Mouse (Mus musculus) limb, embryonic 13.5 days (tissue): ENCODE results near the gene Sgms1. TPM values are rescaled to one million over a fixed set of nuclear protein-coding genes. Genes with fewer than 3 reads are reported as not detected.

Experiments
- ATAC-seq: fragments of 200-750 bp; cut with Nextera tagmentation; 2 replicates; pipeline ENCODE4 v1.8.0; 2017; ENCODE audit warnings: low read depth, moderate number of reproducible peaks, moderate TSS enrichment; ENCODE audit not compliant: low FRiP score
- H3K27ac ChIP-seq: fragments of 300-500 bp; sonication (generic); 2 replicates; pipeline ENCODE4 v1.5.1; 2015; ENCODE audit warnings: inconsistent platforms, mild to moderate bottlenecking, moderate library complexity
- H3K27me3 ChIP-seq: fragments of 300-500 bp; sonication (generic); 2 replicates; pipeline ENCODE4 v1.6.1; 2015; ENCODE audit warnings: mild to moderate bottlenecking, inconsistent platforms
- H3K36me3 ChIP-seq: fragments of 300-500 bp; sonication (generic); 2 replicates; pipeline ENCODE4 v1.6.1; 2015; ENCODE audit warnings: inconsistent platforms, mild to moderate bottlenecking, moderate library complexity
- H3K4me1 ChIP-seq: fragments of 300-500 bp; sonication (generic); 2 replicates; pipeline ENCODE4 v1.6.1; 2015; ENCODE audit warnings: inconsistent platforms
- H3K4me2 ChIP-seq: fragments of 300-500 bp; sonication (generic); replicated peaks from 2 replicates; pipeline ENCODE4 v1.6.1; 2015; ENCODE audit warnings: inconsistent platforms, mild to moderate bottlenecking, moderate library complexity
- H3K4me3 ChIP-seq: fragments of 300-500 bp; sonication (generic); 2 replicates; pipeline ENCODE4 v1.5.1; 2015; ENCODE audit warnings: moderate library complexity, mild to moderate bottlenecking, inconsistent platforms
- H3K9ac ChIP-seq: fragments of 300-500 bp; sonication (generic); 2 replicates; pipeline ENCODE4 v1.6.1; 2015; ENCODE audit warnings: mild to moderate bottlenecking, inconsistent platforms
- H3K9me3 ChIP-seq: fragments of 300-500 bp; sonication (generic); 2 replicates; pipeline ENCODE4 v1.6.1; 2016; ENCODE audit warnings: inconsistent platforms
- WGBS: fragments of 180-500 bp; shearing (Covaris S2); methylation state at CpG from one replicate; pipeline ENCODE4 v1.1.7; 2015; 5-methylcytosine and 5-hydroxymethylcytosine counted together
- polyA plus RNA-seq: library from polyadenylated mRNA; unstranded; fragments of >200 nt; fragmentation: Nextera tagmentation; extraction: Ambion mirVana; gene quantifications from 2 replicates; pipeline ENCODE4 v1.2.1, GENCODE M21; 2015

The Sgms1 gene
- polyA plus RNA-seq, 1 experiment from 2014 or later, result 31.2 TPM

- Histone ChIP-seq H3K9me3 (no peaks in the 10 kb centered on the region), H3K4me3 (no peak overlapping the region), H3K9ac (no peak overlapping the region), H3K27ac (no peak overlapping the region), H3K4me2 (no peak overlapping the region), H3K36me3 (no peaks in the 10 kb centered on the region), H3K27me3 (no peaks in the 10 kb centered on the region), H3K4me1 (peaks cover 23% of the 10 kb centered on the region)
- no peak for ATAC-seq
- WGBS, result 47% methylated on average over 6 of the region's 6 CpGs
Measured at GRCm38 (mm10) chr19:32255429-32256185, 133.9 kb downstream of the Sgms1 start.

DNA sequence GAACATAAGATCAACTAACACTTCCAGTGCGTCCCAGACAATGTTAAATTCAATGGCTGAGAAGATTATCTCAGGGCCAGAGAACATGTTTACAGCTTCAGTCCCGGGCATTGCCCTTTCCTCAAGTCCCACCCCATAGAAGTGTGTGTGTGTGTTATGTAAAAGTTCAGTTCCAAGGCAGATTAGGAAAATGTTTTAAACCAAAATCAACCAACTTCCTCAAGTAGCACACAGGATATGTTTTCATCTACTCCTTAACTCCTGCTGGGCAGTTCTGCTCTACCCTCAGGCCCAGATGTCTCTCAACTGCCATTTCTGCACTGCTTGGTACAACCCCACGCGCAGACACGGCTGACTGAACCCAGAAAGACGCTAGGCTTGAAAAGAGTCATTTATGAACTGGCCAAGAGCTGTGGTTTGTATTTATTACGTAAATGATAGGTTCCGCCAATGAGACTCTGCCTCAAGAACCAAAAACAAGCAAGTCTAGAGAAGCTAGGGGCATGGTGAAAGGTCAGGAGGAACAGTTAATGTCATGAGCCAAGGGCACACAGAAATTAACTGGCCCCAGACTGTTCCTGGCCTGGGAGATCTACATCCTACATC lies 134.7 kb downstream of the Sgms1 start:
- Histone ChIP-seq H3K9ac (no peak overlapping the region), H3K36me3 (no peaks in the 10 kb centered on the region), H3K4me2 (no peak overlapping the region), H3K4me1 (peaks cover 23% of the 10 kb centered on the region), H3K27me3 (no peaks in the 10 kb centered on the region), H3K27ac (no peak overlapping the region), H3K9me3 (no peaks in the 10 kb centered on the region), H3K4me3 (no peak overlapping the region)
- no peak for ATAC-seq
- WGBS, result 53% methylated on average over 8 of the region's 8 CpGs

- no peaks in the 10 kb centered on the region for H3K9me3 ChIP-seq
- ATAC-seq, result no peak
- no peaks in the 10 kb centered on the region for H3K27me3 ChIP-seq
- peaks cover 23% of the 10 kb centered on the region for H3K4me1 ChIP-seq
- H3K9ac ChIP-seq, result no peak overlapping the region
- H3K36me3 ChIP-seq, result no peaks in the 10 kb centered on the region
- H3K27ac ChIP-seq, result no peak overlapping the region
- H3K4me2 ChIP-seq, result no peak overlapping the region
- WGBS, result 85% methylated on average over 2 of the region's 2 CpGs
- H3K4me3 ChIP-seq, result no peak overlapping the region
Measured at GRCm38 (mm10) chr19:32254204-32254603, 135.3 kb downstream of the Sgms1 start.

GRCm38 (mm10) chr19:32252987-32253386 lies 136.5 kb downstream of the Sgms1 start:
- whole genome bisulfite sequencing, result 86% methylated on average over 7 of the region's 7 CpGs
- no peaks in the 10 kb centered on the region for H3K9me3 ChIP-seq

GRCm38 (mm10) chr19:32252451-32252850 lies 137.1 kb downstream of the Sgms1 start:
- Histone ChIP-seq H3K9ac (no peak overlapping the region), H3K4me1 (peaks cover 23% of the 10 kb centered on the region), H3K9me3 (no peaks in the 10 kb centered on the region), H3K36me3 (no peaks in the 10 kb centered on the region), H3K27ac (no peak overlapping the region), H3K27me3 (no peaks in the 10 kb centered on the region), H3K4me3 (no peak overlapping the region), H3K4me2 (no peak overlapping the region)
- WGBS, result 71% methylated on average over 3 of the region's 3 CpGs
- no peak for ATAC-seq

More at GRCm38 (mm10) chr19:32252987-32253386, 136.5 kb downstream of the Sgms1 start:
- H3K27ac ChIP-seq, result no peak overlapping the region
- H3K27me3 ChIP-seq, result no peaks in the 10 kb centered on the region
- H3K36me3 ChIP-seq, result no peaks in the 10 kb centered on the region
- no peak overlapping the region for H3K9ac ChIP-seq
- no peak overlapping the region for H3K4me3 ChIP-seq
- no peak overlapping the region for H3K4me2 ChIP-seq
- peaks cover 23% of the 10 kb centered on the region for H3K4me1 ChIP-seq
- ATAC-seq, result no peak

- no peak for ATAC-seq
- no peak overlapping the region for H3K9ac ChIP-seq
- 0 out of 2 replicates have a peak, but pooled peaks cover 7% of the 10 kb centered on the region for H3K4me1 ChIP-seq
- no peak overlapping the region for H3K27ac ChIP-seq
- no peaks in the 10 kb centered on the region for H3K27me3 ChIP-seq
- H3K9me3 ChIP-seq, result no peaks in the 10 kb centered on the region
- WGBS, result 87% methylated on average over 5 of the region's 5 CpGs
- H3K4me3 ChIP-seq, result no peak overlapping the region
- H3K4me2 ChIP-seq, result no peak overlapping the region
- no peaks in the 10 kb centered on the region for H3K36me3 ChIP-seq
Measured at GRCm38 (mm10) chr19:32249181-32250130, 140.1 kb downstream of the Sgms1 start.

DNA sequence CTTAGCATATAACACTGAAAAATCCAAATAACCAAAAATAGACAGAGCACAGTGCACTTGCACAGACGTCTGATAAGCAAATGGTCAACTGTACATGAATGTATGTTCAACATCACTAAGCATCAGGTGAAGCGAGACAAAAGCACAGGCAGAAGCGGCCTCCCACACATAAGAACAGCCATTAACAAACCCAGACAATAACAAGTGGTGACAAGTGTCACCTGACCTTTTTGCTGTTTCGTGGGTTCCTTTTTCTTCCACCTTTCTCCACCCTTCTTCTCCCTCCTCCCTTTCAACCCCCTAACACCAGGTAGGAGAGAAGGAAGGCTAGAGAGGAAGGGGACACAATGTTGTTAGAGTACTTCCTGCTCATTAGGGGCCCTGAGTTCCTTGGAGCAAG lies 144.6 kb downstream of the Sgms1 start:
- H3K9ac ChIP-seq, result no peak overlapping the region
- peaks cover 9% of the 10 kb centered on the region; the same call in 1 of the 2 replicates for H3K4me1 ChIP-seq
- no peaks in the 10 kb centered on the region for H3K36me3 ChIP-seq
- no peak overlapping the region for H3K27ac ChIP-seq
- H3K9me3 ChIP-seq, result no peaks in the 10 kb centered on the region
- 81% methylated on average over 4 of the region's 4 CpGs for WGBS
- no peaks in the 10 kb centered on the region for H3K27me3 ChIP-seq
- H3K4me3 ChIP-seq, result no peak overlapping the region
- H3K4me2 ChIP-seq, result no peak overlapping the region
- no peak for ATAC-seq

- no peak for ATAC-seq
- Histone ChIP-seq H3K4me1 (peaks cover 9% of the 10 kb centered on the region), H3K27me3 (no peaks in the 10 kb centered on the region), H3K4me3 (no peak overlapping the region), H3K4me2 (no peak overlapping the region), H3K9ac (no peak overlapping the region), H3K27ac (no peak overlapping the region), H3K36me3 (no peaks in the 10 kb centered on the region), H3K9me3 (no peaks in the 10 kb centered on the region)
- 90% methylated on average over 9 of the region's 9 CpGs for WGBS
Measured at GRCm38 (mm10) chr19:32243246-32243645, 146.3 kb downstream of the Sgms1 start.

DNA sequence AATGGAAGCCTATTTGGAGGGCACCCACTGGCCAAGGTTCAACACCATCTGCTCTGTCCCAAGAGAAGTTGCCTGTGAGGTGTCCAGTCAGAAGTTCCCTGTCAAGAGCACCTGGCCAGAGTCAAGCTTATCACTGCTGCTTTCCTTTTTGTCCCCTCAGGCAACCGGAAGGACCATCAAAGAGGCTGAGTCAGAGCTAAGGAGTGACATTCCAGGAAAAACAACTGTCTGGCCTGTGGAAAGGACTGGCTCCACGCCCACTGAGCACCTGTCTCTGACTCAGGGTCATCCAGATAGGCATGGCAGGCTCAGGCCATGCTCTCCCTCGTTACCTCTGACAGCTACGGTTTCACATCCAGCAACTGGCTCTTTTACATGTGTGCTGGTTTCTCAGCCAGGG lies 147.4 kb downstream of the Sgms1 start:
- no peaks in the 10 kb centered on the region for H3K36me3 ChIP-seq
- no peak overlapping the region for H3K9ac ChIP-seq
- H3K4me1 ChIP-seq, result peaks cover 15% of the 10 kb centered on the region
- H3K27ac ChIP-seq, result no peak overlapping the region
- H3K9me3 ChIP-seq, result no peaks in the 10 kb centered on the region
- no peaks in the 10 kb centered on the region for H3K27me3 ChIP-seq
- H3K4me2 ChIP-seq, result no peak overlapping the region
- 67% methylated on average over 4 of the region's 4 CpGs for WGBS
- ATAC-seq, result no peak
- H3K4me3 ChIP-seq, result no peak overlapping the region

DNA sequence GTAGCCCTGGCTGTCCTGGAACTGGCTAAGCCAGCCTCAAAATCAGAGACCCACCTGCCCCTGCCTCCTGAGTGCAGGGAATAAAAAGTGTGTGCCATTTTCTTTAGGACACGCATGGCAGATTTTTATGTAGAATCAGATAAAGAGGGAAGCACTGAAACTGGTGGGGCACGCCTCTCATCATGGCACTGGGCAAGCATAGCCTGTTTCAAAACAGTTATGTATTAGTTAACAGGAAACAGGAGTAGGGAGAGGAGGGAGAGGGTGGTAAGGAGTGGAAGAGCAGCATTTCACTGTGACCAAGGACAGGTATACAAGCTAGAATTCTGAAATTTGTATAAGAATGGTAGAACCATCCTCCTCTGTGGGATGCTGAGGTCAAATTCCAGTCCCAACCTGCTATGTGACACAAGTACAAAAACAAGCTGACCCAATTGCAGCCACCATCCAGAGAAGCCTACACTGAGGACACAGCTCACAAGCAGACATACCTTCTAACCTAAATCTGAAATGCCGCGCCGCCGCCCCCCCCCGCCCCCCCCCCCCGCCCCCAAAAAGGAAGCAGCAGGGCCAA lies 149.0 kb downstream of the Sgms1 start:
- WGBS, result 73% methylated on average over 8 of the region's 8 CpGs
- Histone ChIP-seq H3K9ac (no peak overlapping the region), H3K4me2 (no peak overlapping the region), H3K4me3 (no peak overlapping the region), H3K4me1 (peaks cover 17% of the 10 kb centered on the region), H3K9me3 (no peaks in the 10 kb centered on the region), H3K36me3 (no peaks in the 10 kb centered on the region), H3K27me3 (no peaks in the 10 kb centered on the region), H3K27ac (no peak overlapping the region)
- ATAC-seq, result no peak

DNA sequence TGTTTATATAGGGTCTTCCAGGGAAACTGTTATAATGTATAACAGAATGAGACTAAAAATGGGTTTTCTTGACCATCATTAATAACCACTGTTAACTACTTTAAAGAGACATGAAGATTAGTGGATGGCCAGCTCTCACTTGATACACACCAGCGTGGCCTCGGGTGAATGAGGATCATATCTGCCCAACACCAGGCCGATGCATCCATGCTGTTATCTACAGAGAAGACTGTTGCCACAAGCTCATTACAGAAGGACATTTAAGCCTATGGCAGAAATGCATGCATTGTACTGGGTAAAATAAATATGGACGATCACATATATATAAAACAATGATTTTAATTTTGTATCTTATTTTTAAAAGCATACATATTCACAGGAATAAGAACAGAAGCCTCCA lies 149.6 kb downstream of the Sgms1 start:
- H3K27ac ChIP-seq, result no peak overlapping the region
- H3K36me3 ChIP-seq, result no peaks in the 10 kb centered on the region
- no peak overlapping the region for H3K4me3 ChIP-seq
- no peak for ATAC-seq
- 90% methylated on average over 4 of the region's 4 CpGs for WGBS
- H3K4me1 ChIP-seq, result peaks cover 23% of the 10 kb centered on the region
- H3K9ac ChIP-seq, result no peak overlapping the region
- no peaks in the 10 kb centered on the region for H3K27me3 ChIP-seq
- H3K4me2 ChIP-seq, result no peak overlapping the region
- H3K9me3 ChIP-seq, result no peaks in the 10 kb centered on the region

DNA sequence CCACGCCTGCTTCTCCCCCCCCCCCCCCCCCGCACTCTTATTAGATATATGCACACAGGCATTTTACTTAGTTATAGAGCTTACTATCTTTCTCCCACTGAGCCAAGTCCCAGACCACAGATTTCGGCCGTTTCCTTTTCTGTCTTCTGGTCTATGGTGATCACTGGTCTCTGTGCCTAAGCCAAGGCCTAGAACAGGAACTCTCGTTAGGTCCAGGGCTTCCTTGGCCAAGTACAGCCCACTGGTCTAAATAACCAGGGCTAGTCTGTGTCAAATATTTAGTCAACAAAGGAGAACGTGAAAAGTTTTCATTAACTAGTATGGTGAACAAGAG lies 150.1 kb downstream of the Sgms1 start:
- Histone ChIP-seq H3K9me3 (no peaks in the 10 kb centered on the region), H3K27me3 (no peaks in the 10 kb centered on the region), H3K36me3 (no peaks in the 10 kb centered on the region), H3K9ac (no peak overlapping the region), H3K27ac (no peak overlapping the region), H3K4me1 (peaks cover 28% of the 10 kb centered on the region), H3K4me2 (no peak overlapping the region), H3K4me3 (no peak overlapping the region)
- WGBS, result 84% methylated on average over 5 of the region's 6 CpGs
- ATAC-seq, result no peak
